Comparison of ENCODE assay signal across 8 mouse cellular contexts in the genomic region with DNA sequence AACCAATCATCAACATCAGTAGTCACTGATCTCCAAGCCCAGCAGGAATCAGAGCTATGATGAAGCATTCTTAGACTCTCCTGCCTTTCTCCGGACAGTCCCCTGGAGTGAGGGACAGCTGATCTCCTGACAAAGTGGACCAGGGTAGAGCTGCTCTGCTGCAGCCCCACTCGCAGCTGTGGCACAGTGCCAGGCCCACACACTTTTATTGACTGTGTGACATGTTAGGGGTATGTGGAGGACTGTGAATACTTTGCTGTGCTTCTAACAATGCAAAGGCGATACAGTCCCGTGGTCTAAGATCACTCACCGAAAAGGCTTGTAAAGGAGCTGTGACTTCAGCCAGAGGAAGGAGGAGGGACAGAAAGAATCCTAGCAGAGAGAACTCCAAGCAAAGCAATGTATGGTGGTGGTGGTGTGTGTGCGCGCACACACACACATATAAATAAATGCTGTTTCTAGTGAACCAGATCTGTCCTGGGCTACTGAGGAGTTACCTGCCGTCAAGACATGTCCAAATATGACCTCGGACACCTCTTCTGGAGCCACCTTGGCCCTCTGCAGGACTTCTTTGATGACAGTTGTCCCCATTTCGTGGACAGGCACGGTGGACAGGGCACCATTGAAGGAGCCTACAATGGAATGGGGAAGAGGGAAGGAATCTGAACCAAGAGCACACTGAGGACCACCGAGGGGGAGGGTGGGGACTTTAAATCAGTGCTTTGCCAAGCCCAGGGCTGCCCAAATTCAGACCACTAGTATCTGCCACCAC. TPM values are rescaled to one million over a fixed set of nuclear protein-coding genes. Genes with fewer than 3 reads are reported as not detected.
DNase-seq lines count a peak whose midpoint lies in the region; ATAC-seq and TF ChIP-seq lines count a peak whose summit lies in the region.
"Not testable (repeated sequence)": the region's sequence is repeated elsewhere in the genome, so short reads cannot be mapped to it uniquely, and the experiment has no call there.

No protein-coding gene starts in this region.

- intact Hi-C loops in left cerebral cortex, adult 2 months (cut with DNase I) = not testable (repeated sequence)

- not testable (repeated sequence) for H3K27me3 ChIP-seq in erythroblast, embryonic 14.5 days (ENCODE audit: control insufficient read depth); heart, embryonic 10.5 days (ENCODE audit: insufficient read depth, poor library complexity, severe bottlenecking); hindbrain, embryonic 15.5 days; liver, embryonic 16.5 days (ENCODE audit: control insufficient read depth, insufficient read depth, low read depth, low read length); midbrain, embryonic 13.5 days; small intestine, adult 2 months (ENCODE audit: control insufficient read depth, insufficient read depth, low read length)

- not testable (repeated sequence) for H3K9ac ChIP-seq in hindbrain, embryonic 15.5 days; midbrain, embryonic 13.5 days (replicated peaks)
- peak overlapping the region; percentile 31; the same call in 1 of the 2 replicates for H3K9ac ChIP-seq in liver, embryonic 16.5 days (ENCODE audit: low read depth, low read length)

- 53% methylated on average over 3 of the region's 12 CpGs for WGBS in heart, embryonic 10.5 days
- 66% methylated on average over 2 of the region's 12 CpGs for WGBS in hindbrain, embryonic 15.5 days
- 39% methylated on average over 2 of the region's 12 CpGs for WGBS in liver, embryonic 16.5 days (ENCODE audit: insufficient replicate concordance)
- 46% methylated on average over 2 of the region's 12 CpGs for WGBS in midbrain, embryonic 13.5 days
- WGBS in small intestine, adult 2 months = 37% methylated on average over 4 of the region's 12 CpGs

- H3K36me3 ChIP-seq in erythroblast, embryonic 14.5 days (ENCODE audit: control insufficient read depth) = peaks cover 24% of the 10 kb centered on the region
- peaks cover 22% of the 10 kb centered on the region for H3K36me3 ChIP-seq in heart, embryonic 10.5 days
- peaks cover 22% of the 10 kb centered on the region for H3K36me3 ChIP-seq in hindbrain, embryonic 15.5 days
- not testable (repeated sequence) for H3K36me3 ChIP-seq in liver, embryonic 16.5 days (ENCODE audit: control insufficient read depth, insufficient read depth); small intestine, adult 2 months (ENCODE audit: control insufficient read depth, insufficient read depth, low read length)
- peaks cover 24% of the 10 kb centered on the region for H3K36me3 ChIP-seq in midbrain, embryonic 13.5 days

- not testable (repeated sequence) for DNase-seq in heart, embryonic 10.5 days (ENCODE audit: low spot score); left cerebral cortex, adult 2 months (ENCODE audit: extremely low spot score in 1 of 2, low spot score in 2 of 2)

- ATAC-seq in hindbrain, embryonic 15.5 days (ENCODE audit: low FRiP score, low read depth) = peak; percentile 69
- ATAC-seq in liver, embryonic 16.5 days (ENCODE audit: low read depth) = 0 out of 2 replicates have a peak, but pooled peaks have one; percentile 7
- peak; percentile 74 for ATAC-seq in midbrain, embryonic 13.5 days

- TF ChIP-seq CTCF in bone marrow macrophage, adult 2 months (IDR thresholded peaks at IDR 0.05; ENCODE audit: low read depth, low read length); left cerebral cortex, adult 2 months (IDR thresholded peaks at IDR 0.05); small intestine, adult 2 months (IDR thresholded peaks at IDR 0.05; ENCODE audit: extremely low read depth, insufficient read length, insufficient replicate concordance, low read depth, low read length): not testable (repeated sequence)

- H3K4me2 ChIP-seq in hindbrain, embryonic 15.5 days = peak overlapping the region; percentile 52
- H3K4me2 ChIP-seq in liver, embryonic 16.5 days (ENCODE audit: low read depth, low read length) = peak overlapping the region; percentile 62
- peak overlapping the region; percentile 50 for H3K4me2 ChIP-seq in midbrain, embryonic 13.5 days (replicated peaks)

- H3K27ac ChIP-seq in bone marrow macrophage, adult 2 months (ENCODE audit: insufficient read depth, low read depth, low read length); heart, embryonic 10.5 days; hindbrain, embryonic 15.5 days (replicated peaks); left cerebral cortex, adult 2 months; liver, embryonic 16.5 days (ENCODE audit: low read length); midbrain, embryonic 13.5 days; small intestine, adult 2 months (ENCODE audit: insufficient read depth, low read depth, low read length): not testable (repeated sequence)

- not testable (repeated sequence) for H3K4me1 ChIP-seq in bone marrow macrophage, adult 2 months (ENCODE audit: control insufficient read depth, insufficient read depth, low read length); heart, embryonic 10.5 days; hindbrain, embryonic 15.5 days (replicated peaks); liver, embryonic 16.5 days (ENCODE audit: control insufficient read depth, low read depth, low read length); small intestine, adult 2 months (ENCODE audit: control insufficient read depth, insufficient read depth, insufficient read length, low read length)
- peaks cover 23% of the 10 kb centered on the region for H3K4me1 ChIP-seq in erythroblast, embryonic 14.5 days (ENCODE audit: control insufficient read depth)
- peaks cover 10% of the 10 kb centered on the region for H3K4me1 ChIP-seq in midbrain, embryonic 13.5 days (replicated peaks)

- not testable (repeated sequence) for H3K9me3 ChIP-seq in erythroblast, embryonic 14.5 days (ENCODE audit: control insufficient read depth, low read length); heart, embryonic 10.5 days; hindbrain, embryonic 15.5 days; liver, embryonic 16.5 days (replicated peaks; ENCODE audit: control insufficient read depth, low read length); midbrain, embryonic 13.5 days

- H3K4me3 ChIP-seq in bone marrow macrophage, adult 2 months (ENCODE audit: insufficient read depth, low read length) = peak overlapping the region; percentile 52
- H3K4me3 ChIP-seq in erythroblast, embryonic 14.5 days (replicated peaks) = peak overlapping the region; percentile 50
- peak overlapping the region; percentile 52 for H3K4me3 ChIP-seq in heart, embryonic 10.5 days
- 0 out of 2 replicates have a peak overlapping the region, but pooled peaks have one; percentile 22 for H3K4me3 ChIP-seq in hindbrain, embryonic 15.5 days
- H3K4me3 ChIP-seq in left cerebral cortex, adult 2 months = peak overlapping the region; percentile 1; the same call in 1 of the 2 replicates
- H3K4me3 ChIP-seq in liver, embryonic 16.5 days (ENCODE audit: low read depth, low read length) = peak overlapping the region; percentile 48
- H3K4me3 ChIP-seq in midbrain, embryonic 13.5 days (replicated peaks) = not testable (repeated sequence)
- peak overlapping the region; percentile 62 for H3K4me3 ChIP-seq in small intestine, adult 2 months (ENCODE audit: low read depth, low read length)

- TF ChIP-seq POLR2A in bone marrow macrophage, adult 2 months (IDR thresholded peaks at IDR 0.05; ENCODE audit: borderline replicate concordance, low read depth, low read length); small intestine, adult 2 months (IDR thresholded peaks at IDR 0.05; ENCODE audit: low read depth, low read length): not testable (repeated sequence)

RNA-seq across cellular contexts. Expression of a gene that starts 0.8 kb away (rescaled TPM):
- not detected in 2 replicates for polyA plus RNA-seq in bone marrow macrophage, adult 2 months (2012; ENCODE audit: insufficient read depth, insufficient read length, missing spikeins)
- polyA plus RNA-seq in erythroblast, embryonic 14.5 days (2012) = 0.18 TPM in 1 of 2 replicates, not detected in the other
- 0.30 and 0.31 TPM in 2 replicates for polyA plus RNA-seq in heart, embryonic 10.5 days (2016; fragmentation: Nextera tagmentation; extraction: Ambion mirVana)
- 0.39 and 1.2 TPM in 2 replicates for polyA plus RNA-seq in hindbrain, embryonic 15.5 days (2015; fragmentation: Nextera tagmentation; extraction: Ambion mirVana)
- total RNA-seq in left cerebral cortex, adult 2 months (2021) = 1 to 10 TPM; 5.0 TPM
- 15.1 and 16.5 TPM in 2 replicates for polyA plus RNA-seq in liver, embryonic 16.5 days (2015; fragmentation: Nextera tagmentation; extraction: Ambion mirVana)
- 0.92 and 1.1 TPM in 2 replicates for polyA plus RNA-seq in midbrain, embryonic 13.5 days (2015; fragmentation: Nextera tagmentation; extraction: Ambion mirVana)
- 0.38 TPM in 1 of 2 replicates, not detected in the other for polyA plus RNA-seq in small intestine, adult 2 months (2012; rRNA removed)

RNA-seq across cellular contexts. Expression of a gene that starts 21.0 kb away (rescaled TPM):
- 8.3 and 9.1 TPM in 2 replicates for polyA plus RNA-seq in bone marrow macrophage, adult 2 months (2012; ENCODE audit: insufficient read depth, insufficient read length, missing spikeins)
- 0.38 and 0.69 TPM in 2 replicates for polyA plus RNA-seq in erythroblast, embryonic 14.5 days (2012)
- 95.8 and 146 TPM in 2 replicates for polyA plus RNA-seq in heart, embryonic 10.5 days (2016; fragmentation: Nextera tagmentation; extraction: Ambion mirVana)
- polyA plus RNA-seq in hindbrain, embryonic 15.5 days (2015; fragmentation: Nextera tagmentation; extraction: Ambion mirVana) = 331 and 333 TPM in 2 replicates
- total RNA-seq in left cerebral cortex, adult 2 months (2021) = 10 to 100 TPM; 53.4 to 55.6 TPM
- 97.5 and 101 TPM in 2 replicates for polyA plus RNA-seq in liver, embryonic 16.5 days (2015; fragmentation: Nextera tagmentation; extraction: Ambion mirVana)
- polyA plus RNA-seq in midbrain, embryonic 13.5 days (2015; fragmentation: Nextera tagmentation; extraction: Ambion mirVana) = 360 and 384 TPM in 2 replicates
- polyA plus RNA-seq in small intestine, adult 2 months (2012; rRNA removed) = 5.3 and 7.9 TPM in 2 replicates

RNA-seq across cellular contexts. Expression of a gene that starts 23.4 kb away (rescaled TPM):
- polyA plus RNA-seq in bone marrow macrophage, adult 2 months (2012; ENCODE audit: insufficient read depth, insufficient read length, missing spikeins) = 44.7 and 49.5 TPM in 2 replicates
- polyA plus RNA-seq in erythroblast, embryonic 14.5 days (2012) = 3.9 and 6.6 TPM in 2 replicates
- polyA plus RNA-seq in heart, embryonic 10.5 days (2016; fragmentation: Nextera tagmentation; extraction: Ambion mirVana) = 203 and 208 TPM in 2 replicates
- 118 and 125 TPM in 2 replicates for polyA plus RNA-seq in hindbrain, embryonic 15.5 days (2015; fragmentation: Nextera tagmentation; extraction: Ambion mirVana)
- 10 to 100 TPM; 56.1 to 60.5 TPM for total RNA-seq in left cerebral cortex, adult 2 months (2021)
- polyA plus RNA-seq in liver, embryonic 16.5 days (2015; fragmentation: Nextera tagmentation; extraction: Ambion mirVana) = 81.8 and 92.8 TPM in 2 replicates
- 138 and 145 TPM in 2 replicates for polyA plus RNA-seq in midbrain, embryonic 13.5 days (2015; fragmentation: Nextera tagmentation; extraction: Ambion mirVana)
- 16.7 and 19.4 TPM in 2 replicates for polyA plus RNA-seq in small intestine, adult 2 months (2012; rRNA removed)

RNA-seq across cellular contexts. Expression of a gene that starts 24.1 kb away (rescaled TPM):
- 124 and 133 TPM in 2 replicates for polyA plus RNA-seq in bone marrow macrophage, adult 2 months (2012; ENCODE audit: insufficient read depth, insufficient read length, missing spikeins)
- polyA plus RNA-seq in erythroblast, embryonic 14.5 days (2012) = 2.7 and 2.9 TPM in 2 replicates
- 440 and 487 TPM in 2 replicates for polyA plus RNA-seq in heart, embryonic 10.5 days (2016; fragmentation: Nextera tagmentation; extraction: Ambion mirVana)
- polyA plus RNA-seq in hindbrain, embryonic 15.5 days (2015; fragmentation: Nextera tagmentation; extraction: Ambion mirVana) = 324 and 343 TPM in 2 replicates
- total RNA-seq in left cerebral cortex, adult 2 months (2021) = 100 to 1,000 TPM; 193 to 195 TPM
- 172 and 197 TPM in 2 replicates for polyA plus RNA-seq in liver, embryonic 16.5 days (2015; fragmentation: Nextera tagmentation; extraction: Ambion mirVana)
- 403 and 435 TPM in 2 replicates for polyA plus RNA-seq in midbrain, embryonic 13.5 days (2015; fragmentation: Nextera tagmentation; extraction: Ambion mirVana)
- 9.8 and 19.5 TPM in 2 replicates for polyA plus RNA-seq in small intestine, adult 2 months (2012; rRNA removed)

RNA-seq across cellular contexts. Expression of a gene that starts 29.5 kb away (rescaled TPM):
- 0.68 TPM in 1 of 2 replicates, not detected in the other for polyA plus RNA-seq in bone marrow macrophage, adult 2 months (2012; ENCODE audit: insufficient read depth, insufficient read length, missing spikeins)
- polyA plus RNA-seq in erythroblast, embryonic 14.5 days (2012) = 0.02 and 0.06 TPM in 2 replicates
- polyA plus RNA-seq in heart, embryonic 10.5 days (2016; fragmentation: Nextera tagmentation; extraction: Ambion mirVana) = 1.4 and 2.5 TPM in 2 replicates
- polyA plus RNA-seq in hindbrain, embryonic 15.5 days (2015; fragmentation: Nextera tagmentation; extraction: Ambion mirVana) = 1.7 and 2.5 TPM in 2 replicates
- total RNA-seq in left cerebral cortex, adult 2 months (2021) = 1 to 10 TPM; 2.8 to 4.0 TPM
- polyA plus RNA-seq in liver, embryonic 16.5 days (2015; fragmentation: Nextera tagmentation; extraction: Ambion mirVana) = 0.21 and 0.35 TPM in 2 replicates
- polyA plus RNA-seq in midbrain, embryonic 13.5 days (2015; fragmentation: Nextera tagmentation; extraction: Ambion mirVana) = 1.5 and 2.0 TPM in 2 replicates
- polyA plus RNA-seq in small intestine, adult 2 months (2012; rRNA removed) = 0.24 and 0.41 TPM in 2 replicates

Comparison
In these comparisons a context has a peak if more than half of its experiments do, and no peak if none do; other contexts are left out.
1. ATAC-seq: peak in every context shown above with its lines; median percentile 74 in midbrain, embryonic 13.5 days; 69 in hindbrain, embryonic 15.5 days; 7 in liver, embryonic 16.5 days.